Mouse (Mus musculus): Measurements from ENCODE around the gene Arhgef10l.

DNA sequence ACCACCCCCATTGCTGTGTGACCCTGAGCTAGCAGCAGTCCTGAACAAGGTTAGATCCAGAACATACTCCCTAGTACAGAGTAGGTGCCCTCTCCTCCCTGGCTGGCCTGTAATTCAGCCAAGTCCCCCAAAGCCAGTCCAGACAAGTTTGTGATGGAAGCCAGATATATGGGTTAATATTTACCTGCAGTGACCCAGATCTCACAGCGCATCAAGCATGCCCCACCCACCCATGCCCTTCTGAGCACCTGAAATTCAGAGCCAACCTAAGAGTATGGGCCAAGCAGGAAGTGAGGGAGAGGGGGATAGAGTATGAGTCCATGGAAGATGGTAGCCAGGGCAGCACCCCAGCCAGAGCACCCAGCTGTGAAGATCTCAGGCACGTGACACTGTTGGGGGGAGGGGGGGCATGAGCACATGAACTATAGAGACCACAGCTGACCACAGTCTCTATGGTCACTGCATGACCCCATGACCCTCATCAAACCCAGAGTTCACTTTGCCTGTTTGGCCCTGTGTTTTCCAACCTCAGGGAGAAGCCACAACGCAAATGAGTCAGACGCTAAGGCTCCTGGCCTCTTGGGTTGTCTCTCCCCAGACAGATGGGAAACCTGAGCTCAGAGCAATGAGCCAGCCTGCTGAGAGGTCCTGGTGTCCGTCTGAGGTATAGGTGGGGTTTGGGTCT lies 29.4 kb downstream of the Arhgef10l start:
- peak in 1 of 3 experiments; percentile 73 for TF ChIP-seq MYOD1 (IDR thresholded peaks at IDR 0.05; ENCODE audit: control insufficient read depth in 1 of 3, insufficient read length in 2 of 3, low read depth in 2 of 3)
- no peak for TF ChIP-seq POLR2A (IDR thresholded peaks at IDR 0.05; ENCODE audit: insufficient read length, low read depth)
- TF ChIP-seq TCF12 (IDR thresholded peaks at IDR 0.05; ENCODE audit: insufficient read depth, poor library complexity, severe bottlenecking): peak; percentile 41
